Mouse (Mus musculus): ENCODE data around the gene Slc46a3.
"Not testable (repeated sequence)": the region's sequence is repeated elsewhere in the genome, so short reads cannot be mapped to it uniquely, and the experiment has no call there.

The Slc46a3 gene

DNA sequence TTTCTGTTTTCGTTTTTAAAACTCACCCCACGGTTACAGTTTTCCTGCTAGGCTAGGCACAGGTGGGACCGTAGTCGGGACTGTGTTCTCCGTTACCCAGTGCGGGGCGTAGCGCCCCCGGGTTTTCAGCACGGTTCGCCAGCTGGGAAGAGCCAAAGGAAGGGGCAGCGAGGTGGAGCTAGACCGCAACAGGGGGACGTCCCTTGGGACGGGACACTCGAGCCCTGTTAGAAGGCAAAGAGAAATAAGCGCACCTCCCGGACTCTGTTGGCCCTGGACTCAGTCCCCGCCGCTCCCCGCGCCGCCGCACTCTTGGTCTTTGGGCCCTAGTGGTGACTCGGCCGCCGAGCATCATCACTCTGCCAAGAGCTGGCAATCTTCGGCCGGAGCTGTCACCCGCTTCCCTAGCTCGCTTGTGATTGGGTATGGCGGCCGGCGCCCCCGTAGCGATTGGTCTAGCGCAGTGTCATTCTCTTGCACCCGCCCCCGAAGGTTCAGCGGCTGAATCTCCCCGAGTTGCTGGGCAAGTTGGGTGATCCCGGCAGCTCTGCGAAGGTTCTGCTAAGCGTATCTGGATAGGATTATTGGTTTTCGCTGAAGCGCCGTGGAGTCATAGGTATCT, at the start of gene Slc46a3:
TSS of gene Slc46a3 (minus strand) at position 361 of the 622 bp plus-strand sequence.
- DNase-seq (ENCODE audit: low spot score in 2 of 2) = peak; percentile 84 to 88

DNA sequence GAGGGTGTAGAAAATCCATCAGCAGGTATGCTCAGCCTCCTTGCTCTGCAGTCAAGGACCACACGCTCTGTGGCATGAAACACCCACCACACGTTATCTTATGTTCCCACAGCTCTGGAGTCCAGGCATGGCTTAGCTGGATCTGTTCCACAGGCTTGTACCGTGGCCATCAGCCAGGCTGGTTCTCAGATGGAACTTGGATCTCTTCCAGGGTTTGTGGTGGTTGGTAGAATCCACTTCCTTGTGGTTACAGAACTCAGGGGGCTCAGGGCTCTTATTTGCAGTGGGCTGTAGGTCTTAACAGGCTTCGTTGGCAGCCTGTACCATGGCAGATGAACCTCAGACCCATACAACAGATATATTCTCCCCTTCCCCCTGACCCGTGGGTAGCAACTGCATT, 44.6 kb upstream of the Slc46a3 start:
- no peak for DNase-seq (ENCODE audit: low spot score in 2 of 2)

- DNase-seq (ENCODE audit: low spot score in 2 of 2) = no peak
These were observed 40.5 kb upstream of the Slc46a3 start for GRCm38 (mm10) chr5:147935096-147935495.

DNA sequence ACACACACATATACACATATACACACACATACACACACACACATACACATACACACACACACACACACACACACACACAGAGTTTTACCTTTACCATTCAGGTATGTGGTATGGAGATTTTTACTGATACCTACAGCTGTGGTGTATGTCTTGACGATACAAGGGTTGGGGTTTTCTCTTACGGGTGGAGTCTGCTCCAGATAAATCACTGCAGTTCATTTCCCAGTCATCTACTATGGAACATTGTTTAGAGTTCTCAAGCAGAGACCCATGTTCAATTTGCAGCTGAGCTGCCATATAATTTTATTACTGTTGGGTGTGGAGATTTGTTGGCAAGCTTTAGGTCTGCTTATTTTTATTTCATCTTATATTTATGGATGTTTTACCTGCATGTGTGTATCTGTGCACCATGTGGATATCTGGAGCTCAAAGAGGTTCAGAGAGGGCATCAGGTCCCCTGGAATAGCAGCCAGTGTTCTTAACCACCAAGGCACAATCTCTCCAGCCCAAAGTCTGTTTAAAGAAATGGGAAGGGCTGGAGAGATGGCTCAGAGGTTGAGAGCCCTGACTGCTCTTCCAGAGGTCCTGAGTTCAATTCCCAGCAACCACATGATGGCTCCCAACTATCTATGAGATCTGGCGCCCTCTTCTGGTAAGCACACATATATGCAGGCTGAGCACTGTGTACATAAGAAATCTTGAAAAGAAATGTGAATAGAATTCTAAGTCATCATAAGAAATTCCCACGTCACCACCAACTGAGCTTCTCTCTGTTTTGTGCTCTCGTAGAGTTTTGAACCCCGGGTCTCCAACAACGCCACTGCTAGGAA, 34.3 kb upstream of the Slc46a3 start:
- no peak for DNase-seq (ENCODE audit: low spot score in 2 of 2)

- peak in 1 of 2 experiments; percentile 13 for DNase-seq (ENCODE audit: low spot score in 2 of 2)
These were observed 31.5 kb upstream of the Slc46a3 start for GRCm38 (mm10) chr5:147925935-147926604.

- DNase-seq (ENCODE audit: low spot score in 2 of 2) = no peak
These were observed 30.0 kb upstream of the Slc46a3 start for GRCm38 (mm10) chr5:147924621-147925020.

DNA sequence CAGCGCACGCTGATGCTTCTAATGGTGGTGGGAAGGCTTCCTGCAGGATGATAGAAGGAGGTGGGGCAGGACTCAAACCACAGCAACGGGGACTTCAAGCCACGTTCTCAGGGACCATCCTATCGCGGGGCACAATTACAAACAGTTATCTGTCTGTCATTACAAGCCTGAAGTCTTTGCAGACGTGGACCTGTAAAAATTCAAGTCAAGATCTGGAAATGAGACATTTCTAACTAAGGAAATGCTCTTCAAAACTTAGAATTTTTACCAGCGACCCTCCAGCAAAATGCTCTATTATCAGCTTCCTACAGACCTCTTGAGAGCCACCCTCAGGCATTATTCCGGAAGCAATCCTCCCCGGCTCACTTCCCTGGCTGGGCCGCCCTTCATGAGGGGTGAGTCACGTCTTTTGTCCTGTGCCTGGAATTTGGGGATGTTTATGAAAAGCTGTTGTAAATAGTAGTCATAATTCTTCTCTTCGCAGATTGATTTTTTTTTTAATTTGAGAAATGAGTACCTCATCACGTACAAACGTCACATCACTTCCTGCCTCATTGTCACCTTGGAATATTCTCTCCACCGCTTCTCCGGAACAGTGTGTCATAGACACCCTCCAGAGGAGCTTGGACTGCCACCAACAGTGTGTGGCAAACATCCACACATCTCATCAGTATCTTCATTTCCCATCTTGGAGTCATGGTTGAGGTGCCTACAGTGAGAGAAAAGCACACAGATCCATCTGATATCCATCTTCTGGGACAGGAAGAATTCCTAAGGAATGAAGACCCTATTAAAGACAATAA, 23.6 kb upstream of the Slc46a3 start:
- no peak for DNase-seq (ENCODE audit: low spot score in 2 of 2)

GRCm38 (mm10) chr5:147916171-147916570, 21.6 kb upstream of the Slc46a3 start:
- no peak for DNase-seq (ENCODE audit: low spot score in 2 of 2)

- no peak for DNase-seq (ENCODE audit: low spot score in 2 of 2)
These were observed 20.5 kb upstream of the Slc46a3 start for GRCm38 (mm10) chr5:147915038-147915566.

DNA sequence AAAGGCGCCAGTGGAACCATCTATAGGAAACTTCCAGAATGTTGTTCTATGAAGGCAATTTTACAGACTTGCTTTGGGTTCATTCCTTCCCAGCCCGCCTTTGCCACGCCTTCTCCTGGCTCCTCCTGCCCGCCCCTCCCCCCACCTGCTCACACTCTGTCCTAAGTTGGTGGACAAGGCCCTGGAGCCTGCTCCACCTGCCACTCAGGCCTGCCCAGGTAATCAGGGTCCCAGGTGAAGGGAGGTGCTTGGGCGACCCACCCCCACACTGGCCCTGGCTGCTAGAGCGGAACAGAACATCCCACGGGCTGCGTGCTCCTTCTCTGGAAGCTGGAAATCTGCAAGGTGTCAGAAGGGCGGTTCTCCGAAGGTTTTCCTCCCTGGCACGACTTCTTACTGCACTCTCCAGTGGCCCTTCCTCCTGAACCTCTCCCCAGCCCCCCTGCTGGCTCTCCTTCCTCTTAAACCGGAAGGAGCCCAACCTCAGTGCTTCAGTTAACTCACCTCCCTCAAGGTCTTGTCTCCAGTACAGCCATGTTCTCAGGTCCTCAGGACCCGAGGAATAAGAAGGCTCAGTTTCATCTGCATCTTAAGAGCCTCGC, 18.7 kb upstream of the Slc46a3 start:
- no peak for DNase-seq (ENCODE audit: low spot score in 2 of 2)

DNA sequence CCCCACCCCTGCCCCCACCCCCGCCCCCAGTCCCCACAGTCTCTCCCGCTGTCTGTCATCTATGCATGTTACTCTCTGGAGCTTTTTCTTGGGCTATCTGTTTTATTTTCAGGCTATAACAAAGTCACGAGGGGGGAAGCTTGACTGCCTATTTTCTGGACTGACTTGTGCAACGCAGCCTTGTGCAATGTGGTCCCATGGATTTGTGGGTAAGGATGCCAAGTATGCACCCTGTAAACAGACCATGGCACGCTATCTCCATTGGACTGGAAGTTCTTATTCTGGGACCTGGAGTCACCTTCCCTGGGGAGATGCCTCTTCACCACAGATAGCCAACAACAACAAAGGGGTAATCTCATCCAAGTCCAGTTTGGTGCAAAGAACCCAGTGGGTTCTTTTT, 17.1 kb upstream of the Slc46a3 start:
- DNase-seq (ENCODE audit: low spot score in 2 of 2) = no peak

DNA sequence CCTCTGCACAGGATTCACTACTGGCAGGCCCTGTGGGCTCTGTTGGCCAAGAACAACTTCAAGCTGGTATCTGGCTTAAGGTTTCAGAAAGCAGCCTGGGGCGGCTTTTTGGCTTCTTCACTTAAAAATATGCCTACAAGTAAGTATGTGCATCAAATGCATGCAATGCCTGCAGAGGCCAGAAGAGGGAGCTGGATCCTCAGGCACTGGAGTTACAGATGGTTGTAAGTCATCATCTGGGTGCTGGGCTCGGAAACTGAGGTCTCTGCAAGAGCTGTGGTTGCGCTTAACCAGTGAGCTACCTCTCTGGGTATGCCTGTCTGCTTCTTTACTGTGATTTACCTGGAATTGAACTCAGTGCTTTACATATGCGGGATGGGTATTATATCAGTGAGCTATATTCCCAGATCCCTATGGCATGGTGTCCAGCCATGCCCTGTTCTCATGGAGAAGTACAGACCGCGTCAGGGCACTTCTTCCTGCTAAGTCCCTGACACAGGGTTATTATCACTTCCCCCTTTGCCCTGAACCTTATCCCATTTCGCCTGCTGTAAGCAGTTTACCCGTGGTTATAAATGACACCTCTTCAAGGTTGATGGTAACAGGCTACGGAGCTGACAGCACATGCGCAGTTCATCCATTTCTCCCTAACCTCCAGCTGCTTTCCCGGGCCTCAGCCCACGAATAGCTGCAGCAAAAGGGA, 16.3 kb upstream of the Slc46a3 start:
- no peak for DNase-seq (ENCODE audit: low spot score in 2 of 2)

- DNase-seq (ENCODE audit: low spot score in 2 of 2) = no peak
These were observed 13.2 kb upstream of the Slc46a3 start for GRCm38 (mm10) chr5:147907851-147908250.

DNA sequence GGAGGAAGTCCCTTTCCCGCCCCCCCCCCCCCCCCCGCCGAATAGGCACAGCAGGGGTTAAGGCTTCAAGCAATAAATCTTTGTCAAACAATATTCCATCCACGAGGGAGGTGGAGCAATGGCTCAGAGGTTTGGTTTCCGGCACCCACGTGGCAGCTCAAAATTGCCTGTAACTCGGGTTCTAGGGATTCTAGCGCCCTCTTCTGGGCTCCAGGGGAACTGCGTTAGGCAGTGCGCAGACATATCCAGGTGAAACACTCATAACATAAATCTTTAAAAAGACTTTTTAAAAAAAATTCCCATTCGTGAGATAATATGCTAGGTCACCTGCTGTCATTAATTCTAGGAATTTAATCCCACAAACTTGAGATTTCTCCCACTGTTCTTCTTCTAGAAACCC, 12.5 kb upstream of the Slc46a3 start:
- no peak for DNase-seq (ENCODE audit: low spot score in 2 of 2)

GRCm38 (mm10) chr5:147903166-147903565, 8.6 kb upstream of the Slc46a3 start:
- DNase-seq (ENCODE audit: low spot score in 2 of 2) = no peak

DNA sequence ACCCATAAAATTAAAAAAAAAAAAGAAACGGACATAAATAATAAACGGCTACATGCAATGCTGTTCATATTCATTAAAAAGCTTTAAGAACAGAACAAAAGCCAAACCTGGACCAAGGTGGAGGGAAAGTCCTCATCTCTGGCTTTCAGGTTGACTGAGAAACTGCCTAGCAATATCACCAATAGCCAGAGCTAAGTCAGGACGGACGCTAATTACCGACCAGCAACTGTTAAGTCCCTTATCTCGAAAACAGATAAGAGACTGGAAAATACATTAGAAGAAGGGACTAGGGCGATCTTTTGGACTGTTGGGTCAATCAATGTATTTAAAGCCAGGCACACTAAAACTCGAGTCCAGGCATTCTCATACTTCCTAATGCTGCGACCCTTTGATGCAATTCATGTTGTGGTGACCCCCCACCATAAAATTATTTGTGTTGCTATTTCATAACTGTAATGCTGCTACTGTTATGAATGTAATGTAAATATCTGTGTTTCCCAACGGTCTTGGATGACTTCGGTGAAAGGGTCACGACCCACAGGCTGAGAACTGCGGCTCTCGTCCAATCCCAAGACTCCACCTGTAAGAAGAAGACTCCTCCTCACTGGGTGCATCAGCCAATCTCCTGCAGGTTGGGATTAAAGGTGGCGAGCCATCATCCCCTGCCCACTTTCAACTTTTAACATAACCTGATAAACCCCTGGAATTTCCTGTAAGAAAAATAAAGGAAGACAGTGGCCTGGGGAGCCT, 7.6 kb upstream of the Slc46a3 start:
- DNase-seq (ENCODE audit: low spot score in 2 of 2) = no peak

DNA sequence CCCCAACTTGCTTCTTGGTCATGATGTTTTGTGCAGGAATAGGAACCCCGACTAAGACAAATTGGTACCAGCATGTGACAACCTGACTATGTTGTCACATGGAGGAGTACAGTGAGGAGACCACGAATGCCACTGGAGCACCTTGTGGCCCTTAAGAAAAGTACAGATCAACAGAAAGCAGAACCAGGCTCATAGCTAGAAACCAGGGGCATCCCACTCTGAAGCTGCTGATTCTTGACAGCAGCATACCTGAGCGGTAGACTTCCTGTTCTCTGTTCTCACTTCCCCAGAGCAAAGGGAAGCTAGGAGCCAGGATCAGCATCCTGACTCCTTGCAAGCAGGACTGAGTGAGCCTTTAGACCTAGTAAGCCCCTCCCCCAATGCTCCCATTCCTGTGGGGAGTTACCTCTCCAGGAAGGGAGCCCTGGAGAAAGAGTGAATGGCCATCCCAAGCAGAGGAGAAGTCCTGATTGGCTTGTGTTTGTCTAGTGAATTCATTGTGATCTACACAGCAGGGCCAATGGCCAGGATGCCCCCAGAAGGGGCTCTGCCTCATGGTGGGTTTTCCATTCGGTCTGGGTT, 4.4 kb upstream of the Slc46a3 start:
- DNase-seq (ENCODE audit: low spot score in 2 of 2) = no peak

DNA sequence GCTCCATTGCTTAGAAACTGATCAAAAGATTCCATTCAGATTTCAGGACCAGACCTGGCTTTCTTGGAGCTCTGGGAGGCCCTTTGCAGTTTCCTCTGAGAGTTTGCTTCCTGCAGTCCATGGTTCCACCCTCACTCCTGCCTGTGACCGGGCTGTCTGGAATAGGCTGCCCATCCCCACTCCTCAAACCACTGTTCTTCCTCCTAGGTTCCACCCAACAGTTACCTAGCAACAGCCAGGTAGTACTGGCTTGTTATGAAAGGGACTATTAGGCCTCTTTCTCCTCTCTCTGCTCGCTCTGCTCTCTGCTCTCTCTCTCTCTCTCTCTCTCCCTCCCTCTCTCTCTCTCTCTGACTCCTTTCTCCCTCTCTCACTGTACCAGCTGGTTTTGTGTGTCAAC, 3.6 kb upstream of the Slc46a3 start:
- no peak for DNase-seq (ENCODE audit: low spot score in 2 of 2)

GRCm38 (mm10) chr5:147896501-147896900, 1.9 kb upstream of the Slc46a3 start:
- DNase-seq (ENCODE audit: low spot score in 2 of 2) = not testable (repeated sequence)
